Mouse (Mus musculus) kidney, adult 2 months (tissue): ENCODE measurements at regions not wholly inside any gene's neighbourhood (a gene's known extent, or its start where the extent isn't known, plus 50 kb on each side); places are given as distances from the start of the nearest gene placed in this dataset.

Source experiments
- CTCF ChIP-seq: fragments of 200-500 bp; conservative IDR thresholded peaks from 2 replicates; pipeline ENCODE4 v1.5.1; 2011; ENCODE audit warnings: low read depth, mild to moderate bottlenecking, control low read depth, low read length, moderate library complexity, mixed read lengths; ENCODE audit not compliant: insufficient read depth, insufficient read length
- POLR2A ChIP-seq: fragments of 200-500 bp; IDR thresholded peaks from one replicate; pipeline ENCODE4 v1.6.1; 2011; ENCODE audit warnings: low read depth, low read length, control low read depth

DNA sequence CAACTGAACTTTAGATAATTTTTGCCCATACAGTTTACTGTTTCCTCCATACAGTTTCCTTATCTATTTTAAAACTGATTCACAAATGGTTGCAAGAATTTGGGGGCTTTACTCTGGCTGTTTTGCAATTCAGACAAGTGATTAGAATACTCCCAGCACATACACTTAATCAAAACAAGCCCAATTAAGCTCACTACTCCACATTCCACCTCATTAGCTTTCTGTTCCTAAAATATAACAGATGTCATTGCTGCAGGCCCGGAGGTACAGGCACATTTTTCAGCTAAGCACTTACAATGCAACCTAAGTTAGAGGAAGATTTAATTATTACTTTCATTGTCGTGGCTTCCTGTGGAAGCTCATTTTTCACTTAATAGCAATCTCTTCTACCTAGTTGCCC lies 526.9 kb upstream of the Apob start:
- TF ChIP-seq POLR2A (no peak), CTCF (no peak)
